Mouse (Mus musculus) ES-Bruce4 (cell line): ENCODE measurements around the gene Tor4a.

Experiments
- EP300 ChIP-seq: IDR thresholded peaks from 2 replicates; pipeline ENCODE4 v1.6.1; 2011; ENCODE audit warnings: low read depth, low read length; ENCODE audit not compliant: insufficient read depth
- POLR2A ChIP-seq: IDR thresholded peaks from one replicate; pipeline ENCODE4 v1.8.1; 2011; ENCODE audit warnings: low read length; ENCODE audit not compliant: insufficient read depth

DNA sequence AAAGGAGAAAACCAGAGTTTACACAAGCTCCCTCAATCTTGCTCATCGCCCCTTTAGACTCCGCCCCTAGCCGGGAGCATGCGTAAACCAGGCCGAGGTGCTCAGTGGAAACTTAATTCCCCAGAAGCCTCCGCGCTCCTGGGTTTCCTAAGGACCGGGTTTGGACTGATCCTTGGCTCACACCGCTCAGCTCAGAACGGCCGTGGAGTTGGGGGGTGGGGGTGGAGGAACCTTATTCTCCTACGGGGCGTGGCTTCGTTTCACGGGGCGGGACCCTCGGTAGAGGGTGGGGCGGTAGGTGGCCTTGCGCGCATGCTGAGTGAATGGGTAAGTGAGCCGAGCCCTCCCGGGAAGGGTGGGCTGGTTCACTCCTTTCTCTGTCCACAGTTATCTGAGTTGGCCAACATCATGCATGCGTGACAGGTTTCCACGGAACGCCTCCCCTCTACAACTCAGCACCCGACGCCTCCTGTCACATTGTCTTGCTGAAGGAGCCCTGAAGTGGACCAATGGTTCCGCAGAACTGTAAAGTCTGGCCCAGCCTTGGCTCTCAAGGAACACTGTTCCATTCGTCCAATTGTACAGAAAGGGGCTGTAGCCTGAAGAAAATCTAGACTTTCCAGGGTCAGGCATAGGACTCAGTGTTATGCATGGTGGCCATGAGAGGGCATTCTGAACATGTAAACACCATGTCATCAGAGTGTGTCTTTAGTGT lies 44.2 kb upstream of the Tor4a start:
- TF ChIP-seq EP300, result 0 out of 2 replicates have a peak, but pooled peaks have one; percentile 45
- TF ChIP-seq POLR2A, result peak; percentile 38
